Mouse (Mus musculus): Measurements from ENCODE around the gene Rpl23a.

GRCm38 (mm10) chr11:78172748-78173383, 10.5 kb downstream of the Rpl23a start:
- TF ChIP-seq GATA1 (IDR thresholded peaks at IDR 0.05; ENCODE audit: borderline replicate concordance, low read length) (no peak), FLI1 (IDR thresholded peaks at IDR 0.05; ENCODE audit: low read length) (no peak)
